In genomic region chr10:22149691-22150465, GRCm38 (mm10) we compare ENCODE assay signal across 9 mouse cellular contexts. TPM values are rescaled to one million over a fixed set of nuclear protein-coding genes. Genes with fewer than 3 reads are reported as not detected.
A peak's percentile ranks its signal among the peaks of the same experiment; 100 is the strongest.
DNase-seq lines count a peak whose midpoint lies in the region; ATAC-seq lines count a peak whose summit lies in the region.
"Had no signal": no experiment of that assay in that cellular context is flagged by ENCODE, and none has a peak within 500 bp of the region (broad histone marks: within the 10 kb centered on the region; RNA-seq: fewer than 3 reads in every experiment).

No protein-coding gene starts in this region.

- H3K36me3 ChIP-seq in hindbrain, embryonic 15.5 days: no peaks in the 10 kb centered on the region
- H3K36me3 ChIP-seq in liver, embryonic 16.5 days (ENCODE audit: control insufficient read depth, insufficient read depth): no peaks in the 10 kb centered on the region

- peaks cover 28% of the 10 kb centered on the region for H3K4me1 ChIP-seq in hindbrain, embryonic 15.5 days (replicated peaks)
- H3K4me1 ChIP-seq in liver, embryonic 16.5 days (ENCODE audit: control insufficient read depth, low read depth, low read length): peaks cover 4% of the 10 kb centered on the region

- H3K4me3 ChIP-seq in hindbrain, embryonic 15.5 days: peak overlapping the region; percentile 46
- H3K4me3 ChIP-seq in liver, embryonic 16.5 days (ENCODE audit: low read depth, low read length): peak overlapping the region; percentile 63

- H3K27ac ChIP-seq in hindbrain, embryonic 15.5 days (replicated peaks): no peak overlapping the region
- H3K27ac ChIP-seq in liver, embryonic 16.5 days (ENCODE audit: low read length): no peak overlapping the region

- WGBS in hindbrain, embryonic 15.5 days: 0% methylated on average over 50 of the region's 50 CpGs
- WGBS in liver, embryonic 16.5 days (ENCODE audit: insufficient replicate concordance): under 1% methylated on average over 49 of the region's 50 CpGs

- ATAC-seq in hindbrain, embryonic 15.5 days (ENCODE audit: low FRiP score, low read depth): no peak; the same call in 1 of the 2 replicates
- no peak for ATAC-seq in liver, embryonic 16.5 days (ENCODE audit: low read depth)

- peak; percentile 16 for DNase-seq in adrenal gland, postnatal 25 days
- DNase-seq in adrenal gland, postnatal 4 days (ENCODE audit: low spot score in 2 of 2): no peak
- peak; percentile 16 for DNase-seq in urinary bladder, postnatal 25 days (ENCODE audit: low spot score)
- no peak for DNase-seq in urinary bladder, postnatal 4 days (ENCODE audit: low spot score in 2 of 2)
- DNase-seq in thymus, postnatal 4 days: peak; percentile 38
- no peak for DNase-seq in gastrocnemius, adult 18-20 months (ENCODE audit: low spot score)

- H3K4me2 ChIP-seq in hindbrain, embryonic 15.5 days: peak overlapping the region; percentile 77
- H3K4me2 ChIP-seq in liver, embryonic 16.5 days (ENCODE audit: low read depth, low read length): peak overlapping the region; percentile 77

- H3K9me3 ChIP-seq in hindbrain, embryonic 15.5 days: no peaks in the 10 kb centered on the region
- H3K9me3 ChIP-seq in liver, embryonic 16.5 days (replicated peaks; ENCODE audit: control insufficient read depth, low read length): no peaks in the 10 kb centered on the region

- no peak overlapping the region for H3K9ac ChIP-seq in hindbrain, embryonic 15.5 days
- no peak overlapping the region for H3K9ac ChIP-seq in liver, embryonic 16.5 days (ENCODE audit: low read depth, low read length)

- H3K27me3 ChIP-seq in hindbrain, embryonic 15.5 days: peaks cover 25% of the 10 kb centered on the region
- peaks cover 54% of the 10 kb centered on the region for H3K27me3 ChIP-seq in liver, embryonic 16.5 days (ENCODE audit: control insufficient read depth, insufficient read depth, low read depth, low read length)

RNA-seq across cellular contexts. Expression of gene E030030I06Rik, which starts 0.8 kb away (rescaled TPM):
- 10.0 and 18.1 TPM in 2 replicates for total RNA-seq in adrenal gland, postnatal 25 days (2021)
- total RNA-seq in adrenal gland, postnatal 4 days (2021): 1 to 10 TPM; 9.7 to 9.9 TPM
- polyA plus RNA-seq in hindbrain, embryonic 15.5 days (2015; fragmentation: Nextera tagmentation; extraction: Ambion mirVana): 3.4 and 4.7 TPM in 2 replicates
- polyA plus RNA-seq in liver, embryonic 16.5 days (2015; fragmentation: Nextera tagmentation; extraction: Ambion mirVana): 3.1 and 3.5 TPM in 2 replicates
- total RNA-seq in gastrocnemius, adult 18-20 months (2021): 1 to 10 TPM in 1 of 2 experiments, under 1 TPM in 1; 0.64 to 1.1 TPM

RNA-seq across cellular contexts. Expression of gene Raet1e, which starts 8.5 kb away (rescaled TPM):
- total RNA-seq in adrenal gland, postnatal 25 days (2021): 1.2 and 1.6 TPM in 2 replicates
- total RNA-seq in adrenal gland, postnatal 4 days (2021): 1 to 10 TPM; 2.7 to 3.2 TPM
- 0.75 and 1.0 TPM in 2 replicates for polyA plus RNA-seq in hindbrain, embryonic 15.5 days (2015; fragmentation: Nextera tagmentation; extraction: Ambion mirVana)
- 1.7 and 2.4 TPM in 2 replicates for polyA plus RNA-seq in liver, embryonic 16.5 days (2015; fragmentation: Nextera tagmentation; extraction: Ambion mirVana)
- under 1 TPM in 1 of 2 experiments, not detected in 1; 0.14 TPM for total RNA-seq in gastrocnemius, adult 18-20 months (2021)

RNA-seq across cellular contexts. Expression of gene H60b, which starts 8.5 kb away (rescaled TPM):
- total RNA-seq in adrenal gland, postnatal 25 days (2021): 0.82 TPM in 1 of 2 replicates, not detected in the other
- under 1 TPM; 0.48 to 0.59 TPM for total RNA-seq in adrenal gland, postnatal 4 days (2021)
- 0.58 and 0.80 TPM in 2 replicates for polyA plus RNA-seq in hindbrain, embryonic 15.5 days (2015; fragmentation: Nextera tagmentation; extraction: Ambion mirVana)
- polyA plus RNA-seq in liver, embryonic 16.5 days (2015; fragmentation: Nextera tagmentation; extraction: Ambion mirVana): 0.12 TPM in 1 of 2 replicates, not detected in the other
- not detected for total RNA-seq in gastrocnemius, adult 18-20 months (2021)
- total RNA-seq: heart, postnatal 14 days had no signal

Comparison
In these comparisons a context has a peak if more than half of its experiments do, and no peak if none do; other contexts are left out.
1. DNase-seq: peak in adrenal gland, postnatal 25 days (single experiment), urinary bladder, postnatal 25 days (single experiment) and thymus, postnatal 4 days (single experiment); none in adrenal gland, postnatal 4 days (0 of 2), urinary bladder, postnatal 4 days (0 of 2) and gastrocnemius, adult 18-20 months (single experiment).